Mouse (Mus musculus) colon, adult 2 months (tissue): ENCODE results near the gene Rest. TPM values are rescaled to one million over a fixed set of nuclear protein-coding genes. Genes with fewer than 3 reads are reported as not detected.

Experiments
- polyA plus RNA-seq: library from polyadenylated mRNA; depleted of rRNA; stranded (reverse); fragments of >200 nt; gene quantifications from 2 replicates; pipeline ENCODE4 v1.2.3, GENCODE M21; 2012; rRNA removed

Rest gene
- 5.0 and 6.3 TPM in 2 replicates for polyA plus RNA-seq

DNA sequence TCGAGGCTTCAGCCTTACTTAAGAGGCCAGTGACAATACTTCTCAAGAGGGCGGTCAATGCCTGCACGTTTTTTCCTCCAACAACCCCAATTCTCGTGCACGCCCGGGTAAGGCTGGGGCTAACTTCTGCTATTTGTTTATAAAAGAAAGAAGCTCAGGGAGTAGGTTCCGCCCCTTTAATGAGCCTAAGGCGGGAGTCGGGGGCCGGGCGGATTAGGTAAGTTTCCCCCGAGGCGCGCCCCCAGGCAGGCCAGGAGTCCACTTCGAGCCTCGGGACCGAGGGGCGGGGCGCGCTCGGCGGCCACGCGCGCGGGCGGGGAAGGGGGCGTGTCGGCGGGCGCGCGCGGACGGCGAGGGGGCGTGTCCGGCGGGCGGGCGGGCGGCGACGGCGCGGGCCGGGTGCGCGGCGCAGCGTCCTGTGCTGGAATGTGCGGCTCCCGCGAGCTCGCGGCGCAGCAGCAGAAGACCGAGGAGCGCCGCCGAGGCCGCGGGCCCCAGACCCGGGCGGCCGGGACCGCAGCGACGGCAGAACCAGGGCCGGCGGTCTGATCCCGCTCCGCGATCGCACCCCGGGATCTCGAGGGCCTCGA, at the start of gene Rest:
TSS of gene Rest (plus strand) at position 411 of the 590 bp plus-strand sequence.

DNA sequence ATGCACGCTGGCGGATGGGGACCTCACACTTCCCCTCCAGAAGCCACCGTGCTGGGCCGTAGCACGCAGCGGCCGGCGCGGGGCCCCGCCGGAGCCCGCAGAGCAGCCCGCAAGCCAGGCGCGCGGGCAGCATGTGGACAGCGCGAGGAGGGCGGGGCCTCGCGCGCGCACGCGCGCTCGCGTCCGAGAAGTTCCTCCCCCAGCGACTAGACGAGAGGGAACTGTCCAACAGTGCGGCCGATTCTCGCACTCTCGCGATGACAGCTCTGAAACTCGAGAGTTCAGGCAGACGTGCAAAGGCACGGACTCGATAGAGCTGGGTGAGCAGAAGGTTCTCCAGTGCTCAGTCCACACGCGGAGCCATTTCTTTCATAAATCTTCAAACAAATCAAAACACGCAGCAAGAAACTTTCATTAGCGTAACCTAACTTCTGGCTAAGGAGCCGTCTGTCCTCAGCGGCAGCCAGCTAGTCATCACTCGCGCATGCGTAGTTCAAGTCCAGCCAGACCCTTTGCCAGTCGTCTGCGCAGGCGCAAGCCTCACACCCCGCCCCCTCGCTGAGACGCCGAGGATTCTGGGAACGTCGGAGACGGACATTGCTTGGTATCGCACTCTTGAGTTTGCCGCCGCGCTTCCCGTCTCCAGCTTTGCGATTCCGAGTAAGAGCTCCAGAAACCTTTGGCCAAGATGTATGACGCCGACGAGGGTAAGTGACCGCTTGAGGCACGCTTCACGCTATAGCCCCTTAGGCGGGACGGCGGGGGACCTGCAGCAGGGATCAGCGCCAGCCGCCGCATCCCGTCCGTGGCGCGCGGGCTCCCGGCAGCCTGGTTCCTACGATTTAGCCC, 44.9 kb downstream of the Rest start, which contains the start of the genes Noa1 and Polr2b:
TSS of gene Noa1 (minus strand) at position 161 of the 849 bp plus-strand sequence.
TSS of gene Polr2b (plus strand) at position 224 of the 849 bp plus-strand sequence.

Other genes with a start within 250 kb of the Rest start
- not detected in 2 replicates for gene Thegl, start 249.5 kb upstream of the Rest start, polyA plus RNA-seq
- 61.2 and 64.6 TPM in 2 replicates for gene Hopx, start 150.4 kb upstream of the Rest start, polyA plus RNA-seq
- 0.21 TPM in 1 of 2 replicates, not detected in the other for gene Spink2, start 54.0 kb upstream of the Rest start, polyA plus RNA-seq
- 13.6 and 17.1 TPM in 2 replicates for gene Noa1, start 44.6 kb downstream of the Rest start, polyA plus RNA-seq
- 7.0 and 17.4 TPM in 2 replicates for gene Polr2b, start 44.7 kb downstream of the Rest start, polyA plus RNA-seq
- gene Igfbp7, start 142.6 kb downstream of the Rest start, polyA plus RNA-seq: 1,758 and 3,305 TPM in 2 replicates